Mouse (Mus musculus): ENCODE results near the gene Hspa1a. TPM values are rescaled to one million over a fixed set of nuclear protein-coding genes. Genes with fewer than 3 reads are reported as not detected.

Gene Hspa1a
- polyA plus RNA-seq, 1 experiment = not detected

DNA sequence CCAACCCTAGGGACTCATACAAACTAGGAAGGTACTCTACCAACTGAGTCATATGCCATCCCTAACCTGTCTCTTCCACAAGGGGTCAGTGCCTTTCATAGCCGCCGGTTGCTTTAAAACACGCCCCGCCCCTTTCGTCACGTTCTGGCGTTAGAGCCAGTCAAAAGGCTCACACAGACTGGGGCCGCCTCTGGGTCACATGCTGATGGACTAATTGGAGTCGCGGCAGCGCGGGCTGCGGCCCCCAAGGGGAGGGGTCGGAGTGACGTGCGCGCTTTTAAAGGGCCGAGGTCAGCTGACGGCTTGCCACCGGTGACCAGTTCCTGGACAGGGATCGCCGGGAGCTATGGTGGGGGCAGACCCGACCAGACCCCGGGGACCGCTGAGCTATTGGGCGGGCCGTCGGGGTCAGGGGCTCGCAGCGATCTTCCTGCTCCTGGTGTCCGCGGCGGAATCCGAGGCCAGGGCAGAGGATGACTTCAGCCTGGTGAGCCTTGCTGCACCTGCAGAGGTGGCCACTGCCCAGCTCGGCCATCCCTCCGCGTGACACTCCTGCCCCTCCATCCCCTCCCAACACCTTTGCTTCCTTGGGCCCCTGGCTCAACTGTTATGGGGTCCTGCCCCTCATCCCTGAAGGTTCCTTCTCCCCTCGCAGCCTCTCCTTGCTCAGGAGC, 40.8 kb downstream of the Hspa1a start, which contains the start of gene Neu1:
Gene Neu1 (plus strand): TSS at position 193 of the 674 bp plus-strand sequence.
- TF ChIP-seq CTCF (IDR thresholded peaks at IDR 0.05; ENCODE audit: insufficient read depth, low read depth, low read length) (no peak), POLR2A (IDR thresholded peaks at IDR 0.05; ENCODE audit: insufficient read depth, low read depth, low read length) (peak; percentile 43; the same call in 1 of the 2 replicates)
- peak within 1 kb of the TSS; percentile 97 for H3K4me3 ChIP-seq (ENCODE audit: insufficient read depth, low read depth, low read length)
- H3K27ac ChIP-seq (ENCODE audit: insufficient read depth, low read depth, low read length) = peak within 1 kb of the TSS; percentile 67; the same call in 1 of the 2 replicates
- H3K4me1 ChIP-seq (ENCODE audit: control insufficient read depth, insufficient read depth, low read length) = peaks cover 10% of the 10 kb centered on the region
- under 1% methylated on average over 38 of the region's 38 CpGs for WGBS

DNA sequence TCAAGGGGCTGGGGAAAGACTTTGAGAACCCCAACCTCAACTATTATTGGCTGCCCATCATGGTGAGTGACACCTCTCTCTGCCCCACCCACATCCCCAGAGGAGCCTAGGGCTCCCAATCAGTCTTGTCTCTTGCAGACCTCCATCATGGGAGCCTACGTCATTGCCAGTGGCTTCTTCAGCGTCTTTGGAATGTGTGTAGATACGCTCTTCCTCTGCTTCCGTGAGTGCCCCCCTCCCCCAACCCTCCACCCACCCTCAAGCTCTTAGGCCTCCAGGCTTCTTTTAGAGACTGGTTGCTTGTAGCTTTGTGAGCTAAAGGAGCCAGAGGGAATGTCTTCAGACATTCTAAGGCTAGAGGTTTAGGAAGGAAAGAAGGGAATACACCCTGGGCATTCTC, 43.1 kb downstream of the Hspa1a start:
- no peak for TF ChIP-seq POLR2A (IDR thresholded peaks at IDR 0.05; ENCODE audit: insufficient read depth, low read depth, low read length)
- no peak for TF ChIP-seq CTCF (IDR thresholded peaks at IDR 0.05; ENCODE audit: insufficient read depth, low read depth, low read length)
- H3K4me1 ChIP-seq (ENCODE audit: control insufficient read depth, insufficient read depth, low read length) = peaks cover 7% of the 10 kb centered on the region
- 72% methylated on average over 4 of the region's 4 CpGs for WGBS

DNA sequence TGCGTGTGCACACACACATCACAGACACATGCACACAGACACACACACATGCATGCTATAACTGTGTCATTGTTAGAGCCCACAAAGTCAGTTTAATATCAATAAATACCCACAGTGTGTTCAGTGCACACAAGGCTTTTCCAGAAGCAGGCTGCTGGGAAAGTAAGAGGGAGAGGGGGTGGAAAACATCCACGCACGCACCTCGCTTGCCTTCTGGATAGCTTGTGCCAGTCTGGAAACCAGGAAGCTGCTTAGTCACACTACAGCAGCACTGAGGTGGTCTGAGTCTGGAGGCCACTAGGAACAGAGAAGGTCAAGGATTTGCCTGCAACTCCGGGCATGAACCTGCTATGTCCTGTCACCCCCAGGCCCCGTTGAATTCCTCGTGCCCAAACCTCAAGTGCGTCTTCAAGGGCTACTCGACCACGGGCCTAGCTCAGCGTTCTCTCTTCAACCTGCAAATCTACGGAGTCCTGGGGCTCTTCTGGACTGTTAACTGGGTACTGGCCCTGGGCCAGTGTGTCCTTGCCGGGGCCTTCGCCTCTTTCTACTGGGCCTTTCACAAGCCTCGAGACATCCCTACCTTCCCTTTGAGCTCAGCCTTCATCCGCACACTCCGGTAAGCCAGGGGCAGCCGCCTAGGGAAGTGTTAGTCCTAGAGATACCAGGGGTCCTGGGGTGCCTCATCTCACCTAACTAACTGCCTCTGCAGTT, 44.5 kb downstream of the Hspa1a start:
- Histone ChIP-seq H3K4me3 (ENCODE audit: insufficient read depth, low read depth, low read length) (no peak overlapping the region), H3K4me1 (ENCODE audit: control insufficient read depth, insufficient read depth, low read length) (peaks cover 5% of the 10 kb centered on the region), H3K27ac (ENCODE audit: insufficient read depth, low read depth, low read length) (no peak overlapping the region)
- 86% methylated on average over 18 of the region's 18 CpGs for whole genome bisulfite sequencing
- TF ChIP-seq CTCF (IDR thresholded peaks at IDR 0.05; ENCODE audit: insufficient read depth, low read depth, low read length) (no peak), POLR2A (IDR thresholded peaks at IDR 0.05; ENCODE audit: insufficient read depth, low read depth, low read length) (no peak)

More for the DNA sequence above, 43.1 kb downstream of the Hspa1a start:
- Histone ChIP-seq H3K27ac (ENCODE audit: insufficient read depth, low read depth, low read length) (no peak overlapping the region), H3K4me3 (ENCODE audit: insufficient read depth, low read depth, low read length) (no peak overlapping the region)

DNA sequence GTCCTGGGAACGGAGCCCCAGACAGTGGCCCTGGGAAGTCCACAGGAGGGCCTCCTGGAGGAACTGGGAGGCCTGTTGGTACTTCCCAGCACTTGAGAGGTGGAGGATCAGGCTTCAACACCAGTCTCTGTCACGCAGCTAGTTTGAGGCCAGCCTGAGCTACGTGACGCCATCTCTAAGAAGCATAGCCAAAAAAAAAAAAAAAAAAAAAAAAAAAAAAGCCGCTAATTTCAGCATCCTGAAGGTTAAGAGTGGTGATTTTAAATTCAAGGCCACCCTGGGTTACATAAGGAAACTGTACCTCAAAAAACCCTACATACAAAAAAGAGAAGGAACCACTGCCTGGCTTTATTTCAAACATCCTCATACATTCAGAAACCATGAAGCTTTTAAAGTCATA, 47.7 kb downstream of the Hspa1a start:
- Histone ChIP-seq H3K27ac (ENCODE audit: insufficient read depth, low read depth, low read length) (no peak overlapping the region), H3K4me3 (ENCODE audit: insufficient read depth, low read depth, low read length) (no peak overlapping the region), H3K4me1 (ENCODE audit: control insufficient read depth, insufficient read depth, low read length) (no peaks in the 10 kb centered on the region)
- TF ChIP-seq CTCF (IDR thresholded peaks at IDR 0.05; ENCODE audit: insufficient read depth, low read depth, low read length) (no peak), POLR2A (IDR thresholded peaks at IDR 0.05; ENCODE audit: insufficient read depth, low read depth, low read length) (no peak)
- WGBS = 62% methylated on average over 5 of the region's 5 CpGs

DNA sequence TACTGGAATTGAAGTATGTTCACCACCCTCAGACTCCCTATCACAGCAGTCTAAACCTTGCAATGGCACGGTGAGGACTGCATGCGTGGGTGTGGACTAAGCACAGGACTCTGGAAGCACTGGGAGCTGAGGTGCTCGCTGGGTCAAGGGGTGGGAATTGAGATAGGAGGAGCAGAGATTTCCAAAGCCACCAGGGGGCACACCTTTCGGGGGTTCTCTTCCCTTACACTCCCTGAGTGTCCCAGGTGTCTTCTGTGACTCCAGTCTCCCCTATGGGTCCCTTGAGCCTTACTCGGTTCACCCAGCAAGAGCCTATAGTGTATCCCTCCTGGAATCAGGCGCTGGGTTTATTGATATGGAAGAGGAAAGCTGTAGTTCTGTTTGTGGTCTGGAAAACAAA, 49.0 kb downstream of the Hspa1a start:
- no peak for TF ChIP-seq POLR2A (IDR thresholded peaks at IDR 0.05; ENCODE audit: insufficient read depth, low read depth, low read length)
- no peak for TF ChIP-seq CTCF (IDR thresholded peaks at IDR 0.05; ENCODE audit: insufficient read depth, low read depth, low read length)
- 54% methylated on average over 6 of the region's 6 CpGs for WGBS
- Histone ChIP-seq H3K4me1 (ENCODE audit: control insufficient read depth, insufficient read depth, low read length) (no peaks in the 10 kb centered on the region), H3K4me3 (ENCODE audit: insufficient read depth, low read depth, low read length) (no peak overlapping the region), H3K27ac (ENCODE audit: insufficient read depth, low read depth, low read length) (no peak overlapping the region)

Other genes starting within 250 kb of the Hspa1a start
- not detected in 2 replicates for gene C4b, start 228.3 kb downstream of the Hspa1a start, polyA plus RNA-seq (2012; ENCODE audit: insufficient read depth, insufficient read length, low replicate concordance, missing spikeins)
- not detected in 2 replicates for gene Cyp21a1, start 167.6 kb downstream of the Hspa1a start, polyA plus RNA-seq (2012; ENCODE audit: insufficient read depth, insufficient read length, low replicate concordance, missing spikeins)
- not detected in 2 replicates for gene Stk19, start 135.2 kb downstream of the Hspa1a start, polyA plus RNA-seq (2012; ENCODE audit: insufficient read depth, insufficient read length, low replicate concordance, missing spikeins)
- gene Dxo, start 135.1 kb downstream of the Hspa1a start, polyA plus RNA-seq (2012; ENCODE audit: insufficient read depth, insufficient read length, low replicate concordance, missing spikeins) = not detected in 2 replicates
- not detected in 2 replicates for gene Skiv2l, start 121.9 kb downstream of the Hspa1a start, polyA plus RNA-seq (2012; ENCODE audit: insufficient read depth, insufficient read length, low replicate concordance, missing spikeins)
- not detected in 2 replicates for gene Nelfe, start 121.8 kb downstream of the Hspa1a start, polyA plus RNA-seq (2012; ENCODE audit: insufficient read depth, insufficient read length, low replicate concordance, missing spikeins)
- gene Cfb, start 109.6 kb downstream of the Hspa1a start, polyA plus RNA-seq (2012; ENCODE audit: insufficient read depth, insufficient read length, low replicate concordance, missing spikeins) = not detected in 2 replicates
- not detected in 2 replicates for gene Zbtb12, start 92.7 kb downstream of the Hspa1a start, polyA plus RNA-seq (2012; ENCODE audit: insufficient read depth, insufficient read length, low replicate concordance, missing spikeins)
- gene Gm20547, start 90.1 kb downstream of the Hspa1a start, polyA plus RNA-seq (2012; ENCODE audit: insufficient read depth, insufficient read length, low replicate concordance, missing spikeins) = not detected in 2 replicates
- not detected in 2 replicates for gene C2, start 73.9 kb downstream of the Hspa1a start, polyA plus RNA-seq (2012; ENCODE audit: insufficient read depth, insufficient read length, low replicate concordance, missing spikeins)
- gene Ehmt2, start 73.7 kb downstream of the Hspa1a start, polyA plus RNA-seq (2012; ENCODE audit: insufficient read depth, insufficient read length, low replicate concordance, missing spikeins) = 130 TPM in 1 of 2 replicates, not detected in the other
- gene Slc44a4, start 57.7 kb downstream of the Hspa1a start, polyA plus RNA-seq (2012; ENCODE audit: insufficient read depth, insufficient read length, low replicate concordance, missing spikeins) = not detected in 2 replicates
- gene Neu1, start 40.9 kb downstream of the Hspa1a start, polyA plus RNA-seq (2012; ENCODE audit: insufficient read depth, insufficient read length, low replicate concordance, missing spikeins) = not detected in 2 replicates
- not detected in 2 replicates for gene Hspa1b, start 12.9 kb downstream of the Hspa1a start, polyA plus RNA-seq (2012; ENCODE audit: insufficient read depth, insufficient read length, low replicate concordance, missing spikeins)
- gene Gm20481, start 2.2 kb downstream of the Hspa1a start, polyA plus RNA-seq (2012; ENCODE audit: insufficient read depth, insufficient read length, low replicate concordance, missing spikeins) = not detected in 2 replicates
- gene Hspa1l, start 547 bp upstream of the Hspa1a start, polyA plus RNA-seq (2012; ENCODE audit: insufficient read depth, insufficient read length, low replicate concordance, missing spikeins) = not detected in 2 replicates
- gene Lsm2, start 9.7 kb upstream of the Hspa1a start, polyA plus RNA-seq (2012; ENCODE audit: insufficient read depth, insufficient read length, low replicate concordance, missing spikeins) = not detected in 2 replicates
- gene Vars, start 28.8 kb upstream of the Hspa1a start, polyA plus RNA-seq (2012; ENCODE audit: insufficient read depth, insufficient read length, low replicate concordance, missing spikeins) = not detected in 2 replicates
- gene Vwa7, start 44.4 kb upstream of the Hspa1a start, polyA plus RNA-seq (2012; ENCODE audit: insufficient read depth, insufficient read length, low replicate concordance, missing spikeins) = not detected in 2 replicates
- gene Sapcd1, start 55.9 kb upstream of the Hspa1a start, polyA plus RNA-seq (2012; ENCODE audit: insufficient read depth, insufficient read length, low replicate concordance, missing spikeins) = not detected in 2 replicates
- gene Msh5, start 74.6 kb upstream of the Hspa1a start, polyA plus RNA-seq (2012; ENCODE audit: insufficient read depth, insufficient read length, low replicate concordance, missing spikeins) = not detected in 2 replicates
- not detected in 2 replicates for gene Clic1, start 77.8 kb upstream of the Hspa1a start, polyA plus RNA-seq (2012; ENCODE audit: insufficient read depth, insufficient read length, low replicate concordance, missing spikeins)
- gene Ddah2, start 86.9 kb upstream of the Hspa1a start, polyA plus RNA-seq (2012; ENCODE audit: insufficient read depth, insufficient read length, low replicate concordance, missing spikeins) = not detected in 2 replicates
- not detected in 2 replicates for gene Ly6g6c, start 93.2 kb upstream of the Hspa1a start, polyA plus RNA-seq (2012; ENCODE audit: insufficient read depth, insufficient read length, low replicate concordance, missing spikeins)
- gene Mpig6b, start 94.0 kb upstream of the Hspa1a start, polyA plus RNA-seq (2012; ENCODE audit: insufficient read depth, insufficient read length, low replicate concordance, missing spikeins) = not detected in 2 replicates
- gene Ly6g6e, start 104.7 kb upstream of the Hspa1a start, polyA plus RNA-seq (2012; ENCODE audit: insufficient read depth, insufficient read length, low replicate concordance, missing spikeins) = not detected in 2 replicates
- not detected in 2 replicates for gene Ly6g6d, start 105.9 kb upstream of the Hspa1a start, polyA plus RNA-seq (2012; ENCODE audit: insufficient read depth, insufficient read length, low replicate concordance, missing spikeins)
- gene Ly6g6f, start 113.5 kb upstream of the Hspa1a start, polyA plus RNA-seq (2012; ENCODE audit: insufficient read depth, insufficient read length, low replicate concordance, missing spikeins) = not detected in 2 replicates
- gene Abhd16a, start 117.1 kb upstream of the Hspa1a start, polyA plus RNA-seq (2012; ENCODE audit: insufficient read depth, insufficient read length, low replicate concordance, missing spikeins) = not detected in 2 replicates
- not detected in 2 replicates for gene Ly6g5c, start 136.1 kb upstream of the Hspa1a start, polyA plus RNA-seq (2012; ENCODE audit: insufficient read depth, insufficient read length, low replicate concordance, missing spikeins)
- gene Ly6g5b, start 143.3 kb upstream of the Hspa1a start, polyA plus RNA-seq (2012; ENCODE audit: insufficient read depth, insufficient read length, low replicate concordance, missing spikeins) = not detected in 2 replicates
- not detected in 2 replicates for gene Gpank1, start 149.3 kb upstream of the Hspa1a start, polyA plus RNA-seq (2012; ENCODE audit: insufficient read depth, insufficient read length, low replicate concordance, missing spikeins)
- not detected in 2 replicates for gene Csnk2b, start 149.9 kb upstream of the Hspa1a start, polyA plus RNA-seq (2012; ENCODE audit: insufficient read depth, insufficient read length, low replicate concordance, missing spikeins)
- not detected in 2 replicates for gene D17H6S53E, start 154.2 kb upstream of the Hspa1a start, polyA plus RNA-seq (2012; ENCODE audit: insufficient read depth, insufficient read length, low replicate concordance, missing spikeins)
- gene Apom, start 159.9 kb upstream of the Hspa1a start, polyA plus RNA-seq (2012; ENCODE audit: insufficient read depth, insufficient read length, low replicate concordance, missing spikeins) = not detected in 2 replicates
- gene Bag6, start 163.0 kb upstream of the Hspa1a start, polyA plus RNA-seq (2012; ENCODE audit: insufficient read depth, insufficient read length, low replicate concordance, missing spikeins) = 684 TPM in 1 of 2 replicates, not detected in the other
- 146 and 391 TPM in 2 replicates for gene Prrc2a, start 192.7 kb upstream of the Hspa1a start, polyA plus RNA-seq (2012; ENCODE audit: insufficient read depth, insufficient read length, low replicate concordance, missing spikeins)
- gene Aif1, start 203.9 kb upstream of the Hspa1a start, polyA plus RNA-seq (2012; ENCODE audit: insufficient read depth, insufficient read length, low replicate concordance, missing spikeins) = not detected in 2 replicates
- not detected in 2 replicates for gene Lst1, start 216.3 kb upstream of the Hspa1a start, polyA plus RNA-seq (2012; ENCODE audit: insufficient read depth, insufficient read length, low replicate concordance, missing spikeins)
- not detected in 2 replicates for gene Ltb, start 222.3 kb upstream of the Hspa1a start, polyA plus RNA-seq (2012; ENCODE audit: insufficient read depth, insufficient read length, low replicate concordance, missing spikeins)
- not detected in 2 replicates for gene Tnf, start 229.9 kb upstream of the Hspa1a start, polyA plus RNA-seq (2012; ENCODE audit: insufficient read depth, insufficient read length, low replicate concordance, missing spikeins)
- gene Lta, start 233.2 kb upstream of the Hspa1a start, polyA plus RNA-seq (2012; ENCODE audit: insufficient read depth, insufficient read length, low replicate concordance, missing spikeins) = not detected in 2 replicates
- not detected in 2 replicates for gene Gm16181, start 248.7 kb upstream of the Hspa1a start, polyA plus RNA-seq (2012; ENCODE audit: insufficient read depth, insufficient read length, low replicate concordance, missing spikeins)

Data from olfactory bulb, adult 2 months (tissue).